Mouse (Mus musculus) c-Kit-negative CD71-positive TER-119-positive erythroid progenitor cells, embryonic 14.5 days (primary cell): ENCODE results near the gene Ap2a2.
"Not testable (repeated sequence)": the region's sequence is repeated elsewhere in the genome, so short reads cannot be mapped to it uniquely, and the experiment has no call there.

Experiments
- DNase-seq: peaks from one replicate; pipeline ENCODE4 v3.0.0-alpha.2; 2013; ENCODE audit warnings: low read depth, low spot score

The Ap2a2 gene

DNA sequence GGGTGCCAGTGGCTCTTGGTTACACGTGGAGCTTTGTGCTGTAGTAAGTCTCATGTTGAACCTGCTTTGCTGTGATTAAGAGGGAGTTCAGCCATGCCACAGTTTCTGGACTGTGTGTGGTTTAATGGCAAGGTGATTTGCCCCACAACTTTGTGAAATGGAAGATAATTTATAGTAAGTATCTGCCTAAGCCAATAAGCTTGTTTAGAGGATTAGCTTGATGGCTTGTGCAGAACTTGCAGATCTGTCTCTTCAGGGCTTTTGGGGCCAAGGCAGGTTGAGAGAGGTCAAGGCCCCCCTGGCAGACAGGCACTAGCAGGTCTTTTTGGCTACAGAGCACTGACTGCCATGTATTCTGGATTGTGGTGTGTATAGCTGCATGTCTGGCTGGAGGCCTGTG lies 35.0 kb downstream of the Ap2a2 start:
- no peak for DNase-seq

DNA sequence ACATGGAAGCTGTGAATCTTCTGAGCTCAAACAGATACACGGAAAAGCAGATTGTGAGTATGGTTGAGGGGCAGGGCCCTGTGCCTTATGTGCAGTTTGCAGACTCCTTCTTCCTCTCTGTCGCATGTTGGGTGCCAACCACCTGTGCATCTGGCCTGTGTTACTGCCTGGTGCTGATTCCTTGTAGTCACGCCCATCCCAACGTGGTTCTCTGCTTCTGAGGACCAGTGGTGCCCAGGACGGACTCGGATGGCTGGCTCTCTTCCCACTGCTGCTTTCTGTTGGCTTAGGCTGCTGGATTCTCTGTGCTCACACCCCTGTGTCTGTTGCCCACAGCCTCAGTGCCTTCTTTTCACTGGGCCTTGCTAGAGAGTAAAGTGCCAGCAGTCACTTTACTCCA lies 35.6 kb downstream of the Ap2a2 start:
- no peak for DNase-seq

DNA sequence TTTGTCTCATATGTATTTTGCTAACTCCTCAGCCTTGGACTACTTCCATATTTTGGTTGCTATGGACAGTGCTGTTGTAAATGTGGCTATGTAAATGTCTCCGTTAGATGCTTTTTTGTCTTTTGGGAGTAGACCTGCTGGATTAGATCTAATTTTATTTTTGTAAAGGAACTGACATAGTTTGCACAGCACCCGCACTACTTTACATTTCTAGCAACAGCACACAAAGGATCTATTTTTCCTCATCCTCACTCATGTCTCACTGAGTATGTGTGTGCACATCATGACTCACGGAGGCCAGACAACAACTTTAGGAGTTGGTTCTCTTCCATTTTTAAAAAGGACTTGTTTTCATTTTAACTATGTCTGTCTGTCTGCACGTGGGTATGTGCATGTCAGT lies 45.7 kb downstream of the Ap2a2 start:
- no peak for DNase-seq

DNA sequence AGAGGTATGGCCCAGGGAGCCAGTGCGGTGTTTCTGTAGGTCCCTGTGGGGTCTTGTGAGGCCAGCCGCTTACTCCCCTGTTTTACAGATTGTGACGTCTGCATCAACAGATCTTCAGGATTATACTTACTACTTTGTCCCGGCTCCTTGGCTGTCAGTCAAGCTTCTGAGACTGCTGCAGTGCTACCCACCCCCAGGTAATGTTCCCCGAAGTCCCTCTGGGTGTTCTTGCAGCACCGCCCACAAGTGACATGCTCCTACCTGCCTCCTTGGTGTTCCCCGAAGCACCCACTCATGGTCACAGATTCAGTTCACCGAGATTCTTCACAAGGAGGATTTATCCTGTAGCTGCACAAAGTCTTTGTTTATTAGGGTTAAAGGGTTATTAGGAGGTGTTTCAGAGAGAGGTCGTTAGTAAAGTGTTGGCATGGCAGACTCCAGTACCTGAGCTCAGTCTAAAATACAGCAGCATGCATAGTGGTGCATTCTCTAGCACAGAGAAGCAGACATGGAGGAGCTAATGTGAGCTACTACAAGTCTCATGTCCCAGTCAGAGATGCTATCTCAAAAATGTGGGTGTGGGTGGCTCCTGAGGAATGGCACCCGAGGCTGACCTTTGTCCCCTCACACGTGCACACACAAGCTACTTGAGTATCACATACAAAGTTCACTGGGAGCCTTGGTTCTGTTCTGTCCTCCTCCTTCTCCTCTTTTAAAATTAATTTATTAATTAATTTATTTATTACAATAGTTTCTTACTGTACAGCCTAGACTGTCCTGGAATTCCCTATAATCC lies 47.9 kb downstream of the Ap2a2 start:
- DNase-seq = no peak

DNA sequence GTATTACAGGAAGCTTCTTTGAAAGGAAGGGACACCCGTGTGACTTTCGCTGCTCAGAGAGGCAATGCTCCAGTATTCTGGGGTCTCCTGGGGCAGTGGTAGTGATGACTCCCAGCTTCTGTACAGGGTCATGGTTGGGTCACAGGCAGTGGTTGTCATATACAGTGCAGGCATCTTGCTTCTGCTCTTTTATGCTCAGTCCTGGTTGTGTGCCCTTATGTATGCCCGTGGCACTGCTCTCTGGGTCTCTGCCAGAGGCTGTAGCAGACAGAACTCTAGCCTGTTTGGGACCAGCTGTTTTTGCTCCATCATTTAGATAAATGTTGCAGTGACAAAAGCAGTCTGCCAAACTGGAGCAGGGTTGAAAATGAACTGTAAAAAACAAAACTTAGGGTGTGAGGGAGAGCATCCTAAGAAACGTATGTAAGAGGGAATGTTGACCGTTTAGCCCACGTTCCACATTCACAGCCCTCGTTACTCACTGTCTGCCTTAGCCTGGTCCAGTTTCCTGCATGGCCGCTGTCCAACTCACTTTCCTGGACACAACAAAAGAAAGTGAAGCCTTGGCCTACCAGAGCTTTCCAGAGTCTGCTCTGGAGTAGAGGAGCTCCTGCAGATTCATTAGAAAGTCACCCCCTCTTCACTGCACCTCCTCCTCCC lies 49.9 kb downstream of the Ap2a2 start:
- DNase-seq = no peak

DNA sequence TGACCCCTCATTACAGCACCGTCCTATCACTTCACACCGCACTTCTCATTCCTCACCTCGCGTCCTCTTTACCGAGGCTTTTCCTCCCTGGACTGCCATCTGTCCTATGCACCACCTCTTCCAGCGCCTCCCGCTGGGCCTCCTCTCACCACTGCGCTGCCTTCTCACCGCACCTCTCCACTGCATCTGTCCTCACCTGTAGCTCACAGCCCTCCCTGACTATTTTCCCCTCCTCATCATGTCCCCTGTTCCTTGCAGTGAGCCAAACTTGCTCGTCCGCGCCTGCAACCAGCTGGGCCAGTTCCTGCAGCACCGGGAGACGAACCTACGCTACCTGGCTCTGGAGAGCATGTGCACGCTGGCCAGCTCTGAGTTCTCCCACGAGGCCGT lies 50.4 kb downstream of the Ap2a2 start:
- no peak for DNase-seq

DNA sequence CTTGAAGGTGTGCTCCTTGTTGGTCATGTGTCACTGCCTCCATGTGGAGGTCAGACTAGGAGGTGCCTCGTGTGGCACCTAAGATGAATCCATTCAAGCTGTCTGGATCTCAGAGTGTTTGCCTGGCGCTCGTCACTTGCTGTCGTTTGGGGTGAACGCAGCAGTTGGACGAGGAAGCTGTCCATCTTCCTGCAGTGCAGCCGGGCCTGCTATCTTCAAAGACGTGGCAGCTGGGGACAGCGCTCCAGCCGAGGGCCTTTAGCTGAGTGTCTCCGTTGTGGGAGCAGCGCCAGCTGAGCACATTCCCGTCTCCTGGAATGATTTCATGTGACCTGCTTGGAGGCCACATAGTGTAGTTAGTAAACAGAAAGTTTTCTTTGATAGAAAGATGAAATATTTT lies 50.8 kb downstream of the Ap2a2 start:
- no peak for DNase-seq

DNA sequence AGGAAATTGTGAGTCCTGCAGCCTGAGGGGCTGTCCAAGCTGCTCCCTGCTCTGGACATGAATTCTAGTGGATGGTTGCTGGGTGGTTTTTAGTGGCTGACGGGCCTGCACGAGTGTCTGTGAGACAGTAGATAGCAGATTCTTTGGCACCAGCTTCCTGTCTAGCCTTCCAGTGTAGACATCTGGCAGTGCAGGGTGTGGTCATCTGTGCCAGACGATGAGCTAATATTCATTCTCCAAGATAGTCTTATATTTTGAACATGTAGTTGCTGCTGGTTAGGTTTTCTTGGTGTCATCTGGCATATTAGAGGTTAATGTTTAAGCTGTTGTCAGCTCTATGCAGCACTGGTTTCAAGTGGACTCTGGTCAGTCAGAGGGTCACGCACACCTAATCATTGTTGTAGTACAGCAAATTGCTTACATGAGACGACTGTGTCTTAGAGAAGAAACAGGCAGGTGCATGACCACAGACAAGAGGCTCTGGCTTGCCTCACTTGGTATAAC lies 52.4 kb downstream of the Ap2a2 start:
- no peak for DNase-seq

DNA sequence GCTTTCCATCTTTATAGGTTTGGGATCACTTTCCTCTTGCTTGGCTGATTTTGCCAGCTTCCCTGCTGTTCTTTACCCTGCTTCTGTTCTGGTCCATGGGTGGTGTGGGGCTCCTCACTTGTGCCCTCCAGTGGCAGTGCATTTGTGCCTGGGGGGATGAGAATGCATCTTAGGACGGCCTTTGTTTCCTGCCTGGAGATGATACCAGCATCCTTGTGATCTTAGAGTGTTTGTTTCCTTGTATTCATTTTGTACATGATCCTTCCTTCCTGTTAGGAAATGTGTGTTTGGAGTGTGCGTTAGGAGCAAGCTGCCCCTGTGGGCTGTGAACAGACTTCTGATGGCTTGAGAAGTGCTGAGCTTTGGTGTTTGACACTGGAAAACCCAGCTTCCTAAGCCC lies 62.2 kb downstream of the Ap2a2 start:
- DNase-seq = no peak

DNA sequence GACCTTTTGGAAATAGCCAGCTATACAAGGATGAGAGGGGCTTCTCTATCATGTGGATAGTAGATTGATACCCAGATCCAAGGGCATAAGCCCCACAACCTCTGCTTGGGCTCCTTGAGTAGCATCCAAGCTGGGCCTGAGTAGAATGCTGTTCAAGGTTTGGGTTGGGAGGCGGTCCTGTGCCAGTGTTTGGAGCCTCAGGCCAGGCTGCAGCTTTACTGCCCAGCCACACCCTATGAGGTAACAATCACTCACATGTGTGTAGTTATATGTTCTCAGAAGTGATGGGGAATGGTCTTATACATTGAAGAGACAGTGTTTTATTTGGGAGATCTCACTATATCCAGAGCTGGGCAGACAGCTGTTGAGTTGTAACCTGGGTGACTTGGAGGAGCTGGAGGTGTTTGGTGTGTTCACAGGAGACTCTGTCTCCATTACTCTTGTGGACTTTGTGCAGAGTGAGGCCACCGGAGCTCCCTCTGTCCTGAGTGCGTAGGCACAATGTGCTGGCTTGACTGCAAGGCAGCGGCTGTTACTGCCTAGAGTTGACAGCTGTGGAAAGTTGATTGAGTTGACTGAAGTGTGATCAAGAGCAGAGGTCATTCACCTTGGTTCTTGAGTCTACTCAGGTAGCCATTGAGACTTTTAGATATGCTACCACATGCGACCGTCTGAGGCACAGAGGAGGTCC lies 63.3 kb downstream of the Ap2a2 start:
- DNase-seq = no peak

DNA sequence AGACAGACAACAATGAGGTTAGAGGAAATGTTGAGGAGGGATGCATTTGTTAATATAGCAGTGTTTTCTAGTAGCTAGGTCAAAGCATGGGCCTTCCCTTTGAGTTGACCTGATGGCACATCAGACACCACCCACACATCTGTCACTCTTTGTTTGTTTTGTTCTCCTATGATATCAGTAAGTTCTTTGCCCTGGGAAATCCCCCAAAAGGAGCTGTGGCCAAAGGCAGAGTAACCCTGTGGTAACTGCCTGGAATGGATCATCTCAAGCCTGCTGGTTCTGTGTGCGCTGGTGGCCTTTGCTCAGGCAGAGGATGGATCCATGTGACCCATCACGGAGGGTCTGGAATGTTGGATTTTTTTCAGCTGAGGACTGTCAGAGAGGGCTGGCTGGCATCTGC lies 66.0 kb downstream of the Ap2a2 start:
- DNase-seq = no peak

DNA sequence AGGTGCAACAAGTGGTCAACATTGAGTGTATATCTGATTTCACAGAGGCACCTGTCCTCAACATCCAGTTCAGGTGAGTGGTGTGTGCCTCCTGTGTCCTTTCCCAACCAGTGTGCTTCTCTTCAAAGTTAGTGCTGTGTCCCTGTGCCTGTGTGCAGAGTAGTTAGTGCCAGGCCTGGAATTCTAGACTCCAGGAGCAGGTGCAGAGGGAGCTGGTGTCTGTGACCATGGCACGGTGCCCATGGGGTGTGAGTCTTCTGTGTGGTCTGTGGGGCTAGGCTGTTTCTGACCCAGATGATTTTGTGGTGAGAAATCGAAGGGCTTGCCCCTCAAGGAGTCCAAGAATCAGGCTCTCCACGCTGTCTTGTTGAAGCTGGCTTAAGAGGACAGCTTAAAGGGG lies 67.3 kb downstream of the Ap2a2 start:
- no peak for DNase-seq

DNA sequence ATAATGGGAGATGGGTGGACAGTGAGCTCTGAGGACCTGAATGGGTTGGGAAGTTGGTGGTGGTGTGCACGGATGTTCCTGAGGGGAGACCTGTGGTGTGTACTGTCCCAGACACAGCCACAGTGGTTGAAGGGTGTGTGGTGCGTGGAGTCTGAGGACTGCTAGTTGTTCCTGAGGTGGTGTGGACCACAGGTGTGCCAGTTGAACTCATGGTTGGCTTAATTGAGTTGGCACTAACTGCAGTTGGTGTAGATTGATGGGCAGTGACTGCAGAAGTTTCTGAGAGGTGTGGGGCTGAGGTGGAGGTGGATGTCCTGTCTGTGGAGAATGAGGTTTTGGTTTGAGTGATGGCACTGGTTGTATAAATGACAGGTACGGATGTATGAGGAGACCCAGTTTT lies 76.1 kb downstream of the Ap2a2 start:
- not testable (repeated sequence) for DNase-seq

DNA sequence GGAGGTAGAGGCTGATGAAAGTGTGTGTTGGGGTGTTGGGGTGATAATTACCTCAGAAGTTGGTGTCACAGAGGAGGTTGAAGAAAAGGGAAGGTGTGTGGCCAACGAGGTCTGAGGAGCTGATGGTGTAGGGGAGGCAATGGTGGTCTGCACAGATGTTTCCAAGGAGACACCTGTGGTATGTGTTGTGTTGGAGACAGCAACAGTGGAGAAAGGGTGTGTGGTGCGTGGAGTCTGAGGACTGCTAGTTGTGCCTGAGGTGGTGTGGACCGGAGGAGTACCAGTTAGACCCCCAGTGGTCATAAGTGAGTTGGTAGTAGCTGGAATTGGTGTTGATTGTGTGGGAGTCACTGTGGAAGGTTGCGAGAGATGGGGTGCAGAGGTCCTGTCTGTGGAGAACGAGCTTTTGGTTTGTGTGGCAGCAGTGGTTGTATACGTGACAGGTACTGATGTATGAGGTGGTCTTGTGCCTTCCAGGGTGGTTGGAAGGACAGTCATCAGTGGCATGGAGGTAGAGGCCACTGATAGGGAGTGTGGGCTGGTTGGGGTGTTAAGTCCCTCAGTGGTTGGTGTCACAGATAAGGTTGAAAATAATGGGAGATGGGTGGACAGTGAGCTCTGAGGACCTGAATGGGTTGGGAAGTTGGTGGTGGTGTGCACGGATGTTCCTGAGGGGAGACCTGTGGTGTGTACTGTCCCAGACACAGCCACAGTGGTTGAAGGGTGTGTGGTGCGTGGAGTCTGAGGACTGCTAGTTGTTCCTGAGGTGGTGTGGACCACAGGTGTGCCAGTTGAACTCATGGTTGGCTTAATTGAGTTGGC lies 76.8 kb downstream of the Ap2a2 start:
- DNase-seq = not testable (repeated sequence)

DNA sequence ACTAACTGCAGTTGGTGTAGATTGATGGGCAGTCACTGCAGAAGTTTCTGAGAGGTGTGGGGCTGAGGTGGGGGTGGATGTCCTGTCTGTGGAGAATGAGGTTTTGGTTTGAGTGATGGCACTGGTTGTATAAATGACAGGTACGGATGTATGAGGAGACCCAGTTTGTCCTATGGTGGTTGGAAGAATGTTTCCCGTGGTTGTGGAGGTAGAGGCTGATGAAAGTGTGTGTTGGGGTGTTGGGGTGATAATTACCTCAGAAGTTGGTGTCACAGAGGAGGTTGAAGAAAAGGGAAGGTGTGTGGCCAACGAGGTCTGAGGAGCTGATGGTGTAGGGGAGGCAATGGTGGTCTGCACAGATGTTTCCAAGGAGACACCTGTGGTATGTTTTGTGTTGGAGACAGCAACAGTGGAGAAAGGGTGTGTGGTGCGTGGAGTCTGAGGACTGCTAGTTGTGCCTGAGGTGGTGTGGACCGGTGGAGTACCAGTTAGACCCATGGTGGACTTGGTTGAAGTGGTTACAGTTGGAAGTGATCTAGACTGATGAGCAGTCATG lies 77.4 kb downstream of the Ap2a2 start:
- DNase-seq = not testable (repeated sequence)

DNA sequence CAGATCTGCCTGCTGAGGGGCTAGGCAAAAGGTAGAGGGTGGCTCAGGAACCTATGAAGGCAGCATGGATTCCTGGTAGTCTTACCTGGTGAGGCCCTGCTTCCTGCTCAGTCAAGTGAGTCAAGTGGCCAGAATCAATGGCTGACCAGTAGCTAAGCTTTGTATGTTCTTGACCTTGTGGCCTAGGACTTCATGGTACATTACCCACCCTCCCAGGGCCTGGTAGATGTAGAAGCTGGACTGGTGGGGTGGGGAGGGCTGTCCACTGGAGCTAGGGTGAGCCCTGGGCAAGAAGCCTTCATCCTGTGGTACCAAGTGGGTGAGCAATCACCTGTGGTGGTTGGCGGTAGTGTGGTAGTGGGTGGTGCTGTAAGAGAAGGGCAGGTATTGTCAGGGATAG lies 80.4 kb downstream of the Ap2a2 start:
- no peak for DNase-seq

DNA sequence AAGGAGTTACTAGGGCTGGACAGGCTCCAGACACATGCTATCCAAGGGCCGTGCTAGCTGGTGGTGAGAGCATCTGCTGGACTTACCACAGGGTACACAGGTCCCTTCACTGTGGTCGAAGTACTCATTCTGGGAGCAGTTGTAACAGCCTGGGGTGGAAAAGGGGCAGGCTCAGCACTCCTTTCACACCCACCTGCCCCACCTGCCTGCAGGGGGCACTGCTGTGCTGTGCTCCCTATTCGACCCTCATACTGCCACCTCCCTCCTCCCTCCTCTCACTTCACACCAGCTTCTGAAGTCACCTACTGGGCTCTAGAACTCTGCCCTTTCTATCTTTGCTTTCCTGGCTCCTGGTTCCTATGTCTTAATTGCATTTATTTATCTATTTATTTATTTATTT lies 81.2 kb downstream of the Ap2a2 start:
- no peak for DNase-seq

DNA sequence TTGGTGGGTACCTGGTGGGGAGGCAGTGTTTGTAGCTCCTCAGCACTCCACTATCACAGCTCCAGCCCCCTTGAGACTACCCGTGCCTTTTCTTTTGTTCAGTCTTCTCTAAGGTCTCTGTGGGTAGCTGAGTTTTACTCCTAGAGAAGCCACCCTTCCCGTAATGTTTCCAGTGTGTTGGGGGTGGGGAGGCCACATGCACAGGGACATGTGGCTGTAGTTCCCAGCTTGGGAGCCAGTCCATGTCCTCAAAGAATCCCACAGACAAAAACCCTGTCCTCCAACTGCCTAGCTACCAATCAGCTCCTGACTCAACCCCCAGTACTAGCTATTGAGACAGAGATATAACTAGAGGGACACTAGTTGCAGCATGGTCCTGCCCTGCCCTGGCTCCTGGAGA lies 85.1 kb downstream of the Ap2a2 start:
- DNase-seq = no peak

DNA sequence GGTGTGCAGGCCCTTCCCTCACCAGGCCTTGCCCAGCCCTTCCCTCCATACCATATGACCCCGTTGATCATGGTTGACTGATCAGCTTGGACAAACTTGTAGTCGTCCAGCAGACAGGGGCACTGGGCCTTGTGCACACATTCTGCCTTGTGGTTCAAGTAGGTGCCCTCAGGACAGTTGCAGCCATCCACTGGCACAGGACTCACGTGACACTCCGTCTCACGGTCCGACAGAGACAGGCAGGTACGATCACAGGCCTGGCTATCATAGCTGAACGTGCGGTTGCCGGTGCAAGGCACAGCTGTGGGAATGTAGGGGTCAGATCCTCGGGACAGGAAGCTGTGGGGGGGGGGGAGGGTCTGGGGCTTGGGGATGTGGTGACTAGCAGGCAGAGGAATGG lies 85.8 kb downstream of the Ap2a2 start:
- no peak for DNase-seq

DNA sequence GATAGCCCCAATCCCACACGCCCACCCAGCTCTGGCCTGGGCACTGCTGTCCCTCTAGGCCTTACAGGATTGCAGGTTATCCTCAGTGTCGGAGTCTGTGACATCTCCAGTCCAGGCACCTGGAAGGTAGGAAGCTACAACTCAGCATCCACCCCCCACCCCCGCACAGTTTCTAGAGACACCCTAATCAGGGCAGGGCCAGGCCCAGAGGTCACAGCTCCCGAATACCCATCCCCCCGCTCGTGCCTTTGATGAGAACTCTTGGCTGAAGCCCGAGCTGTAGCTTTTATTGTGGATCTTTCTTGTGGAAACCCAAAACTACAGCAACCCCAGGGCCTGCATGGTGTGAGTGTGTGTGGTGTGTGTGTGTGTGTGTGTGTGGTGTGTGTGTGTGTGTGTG lies 90.2 kb downstream of the Ap2a2 start:
- no peak for DNase-seq

DNA sequence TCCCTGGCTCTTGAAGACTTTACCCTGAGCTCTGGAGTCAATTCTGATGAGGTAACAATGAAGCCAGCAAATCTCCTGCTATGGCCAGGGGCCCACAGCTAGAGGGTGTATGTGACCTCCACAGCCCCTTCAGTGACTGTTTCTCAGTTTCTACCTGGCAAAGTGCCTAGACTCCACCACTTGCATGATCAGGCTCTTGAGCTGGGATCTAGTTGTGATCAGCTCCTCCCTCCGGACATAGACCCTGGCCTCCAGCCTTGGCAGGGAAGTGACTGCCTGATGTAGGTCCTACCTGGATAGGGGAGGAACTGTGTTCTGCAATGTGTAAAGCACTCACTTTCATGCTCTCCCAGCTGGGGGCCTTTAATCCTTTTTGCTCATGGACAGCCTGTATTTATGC lies 98.4 kb downstream of the Ap2a2 start:
- DNase-seq = no peak

DNA sequence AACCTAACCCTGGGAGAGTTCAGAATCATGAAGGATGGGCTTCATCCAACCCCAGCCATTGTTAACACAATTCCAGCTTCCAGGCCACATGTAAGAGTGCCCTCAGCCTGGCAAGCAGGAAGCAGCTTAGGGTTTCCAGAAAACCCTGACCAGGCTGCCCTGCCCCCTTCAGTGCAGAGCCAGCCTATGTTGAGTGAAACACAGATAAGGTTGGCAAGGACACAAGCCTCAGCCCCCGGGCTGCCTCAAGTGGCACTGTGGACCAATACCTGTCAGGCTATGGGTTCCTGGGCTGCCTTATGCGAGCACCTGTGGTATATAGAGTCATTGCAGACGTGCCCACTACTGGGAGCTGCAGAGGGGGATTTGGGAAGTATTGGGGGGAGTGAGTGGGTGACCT lies 99.5 kb downstream of the Ap2a2 start:
- no peak for DNase-seq
